Mouse (Mus musculus): ENCODE results near the gene Olfr538. TPM values are rescaled to one million over a fixed set of nuclear protein-coding genes. Genes with fewer than 3 reads are reported as not detected.

The Olfr538 gene
- total RNA-seq (2023), result not detected

GRCm38 (mm10) chr7:140567586-140567985 lies at the start of gene Olfr538:
Gene Olfr538, plus strand, starts transcription at chr7:140567886.

GRCm38 (mm10) chr7:140600969-140601368 lies 33.3 kb downstream of the Olfr538 start, which contains the start of gene Olfr46:
Gene Olfr46, plus strand, starts transcription at chr7:140601269.

Other genes starting within 250 kb of the Olfr538 start
- gene Olfr525, start 247.0 kb upstream of the Olfr538 start, total RNA-seq (2023), result not detected
- gene Olfr527, start 233.9 kb upstream of the Olfr538 start, total RNA-seq (2023), result not detected
- not detected for gene Olfr60, start 206.2 kb upstream of the Olfr538 start, total RNA-seq (2023)
- not detected for gene Olfr530, start 191.6 kb upstream of the Olfr538 start, total RNA-seq (2023)
- not detected for gene Olfr531, start 165.0 kb upstream of the Olfr538 start, total RNA-seq (2023)
- not detected for gene Olfr532, start 146.2 kb upstream of the Olfr538 start, total RNA-seq (2023)
- not detected for gene Olfr533, start 104.5 kb upstream of the Olfr538 start, total RNA-seq (2023)
- gene Olfr535, start 83.7 kb upstream of the Olfr538 start, total RNA-seq (2023), result not detected
- not detected for gene Olfr536, start 60.5 kb upstream of the Olfr538 start, total RNA-seq (2023)
- not detected for gene Olfr46, start 33.4 kb downstream of the Olfr538 start, total RNA-seq (2023)
- gene Olfr61, start 61.1 kb downstream of the Olfr538 start, total RNA-seq (2023), result not detected
- gene Olfr53, start 78.6 kb downstream of the Olfr538 start, total RNA-seq (2023), result not detected
- gene Olfr539, start 92.0 kb downstream of the Olfr538 start, total RNA-seq (2023), result not detected
- gene Olfr45, start 114.1 kb downstream of the Olfr538 start, total RNA-seq (2023), result not detected
- gene Olfr541, start 129.4 kb downstream of the Olfr538 start, total RNA-seq (2023), result not detected
- not detected for gene Cyp2e1, start 195.9 kb downstream of the Olfr538 start, total RNA-seq (2023)
- gene Syce1, start 220.0 kb downstream of the Olfr538 start, total RNA-seq (2023), result not detected

Data from B cell, adult 67 days (primary cell).